Mouse (Mus musculus) midbrain, postnatal 0 days (tissue): ENCODE measurements at regions not wholly inside any gene's neighbourhood (a gene's known extent, or its start where the extent isn't known, plus 50 kb on each side); places are given as distances from the start of the nearest gene placed in this dataset.
A peak's percentile ranks its signal among the peaks of the same experiment; 100 is the strongest.

Experiments
- ATAC-seq: fragments of 200-750 bp; cut with Nextera tagmentation; 2 replicates; pipeline ENCODE4 v1.8.0; 2017; ENCODE audit warnings: moderate number of reproducible peaks, mild to moderate bottlenecking, moderate TSS enrichment, moderate library complexity; ENCODE audit not compliant: low FRiP score
- DNase-seq: peaks from one replicate; pipeline ENCODE4 v3.0.0-alpha.2; 2015; ENCODE audit warnings: low spot score
- H3K27ac ChIP-seq: fragments of 300-500 bp; sonication (generic); 2 replicates; pipeline ENCODE4 v1.5.1; 2014; ENCODE audit warnings: low read depth, mild to moderate bottlenecking, low read length, mixed read lengths
- H3K27me3 ChIP-seq: fragments of 300-500 bp; sonication (generic); 2 replicates; pipeline ENCODE4 v1.6.1; 2014; ENCODE audit warnings: low read length, control low read depth, mixed read lengths; ENCODE audit not compliant: insufficient read depth
- H3K36me3 ChIP-seq: fragments of 300-500 bp; sonication (generic); 2 replicates; pipeline ENCODE4 v1.6.1; 2014; ENCODE audit warnings: low read length, control low read depth, mixed read lengths; ENCODE audit not compliant: insufficient read depth
- H3K4me1 ChIP-seq: fragments of 300-500 bp; sonication (generic); 2 replicates; pipeline ENCODE4 v1.6.1; 2014; ENCODE audit warnings: mild to moderate bottlenecking, control low read depth, antibody characterized with exemption, low read length, mixed read lengths; ENCODE audit not compliant: insufficient read depth
- H3K4me2 ChIP-seq: fragments of 300-500 bp; sonication (generic); 2 replicates; pipeline ENCODE4 v1.6.1; 2014; ENCODE audit warnings: low read depth, mild to moderate bottlenecking, low read length, mixed read lengths; ENCODE audit not compliant: poor library complexity, severe bottlenecking
- H3K4me3 ChIP-seq: fragments of 300-500 bp; sonication (generic); 2 replicates; pipeline ENCODE4 v1.5.1; 2014; ENCODE audit warnings: low read depth, mild to moderate bottlenecking, low read length, moderate library complexity
- H3K9ac ChIP-seq: fragments of 300-500 bp; sonication (generic); replicated peaks from 2 replicates; pipeline ENCODE4 v1.6.1; 2014; ENCODE audit warnings: mild to moderate bottlenecking, low read length, moderate library complexity, mixed read lengths; ENCODE audit not compliant: poor library complexity, severe bottlenecking
- H3K9me3 ChIP-seq: fragments of 300-500 bp; sonication (generic); 2 replicates; pipeline ENCODE4 v1.6.1; 2016; ENCODE audit warnings: low read length, control low read depth
- CTCF ChIP-seq: IDR thresholded peaks from 2 replicates; pipeline ENCODE4 v1.5.1; 2016; ENCODE audit warnings: antibody characterized with exemption, mild to moderate bottlenecking
- WGBS: fragments of 180-500 bp; shearing (Covaris S2); extraction: QIAGEN DNeasy Blood & Tissue Kit; methylation state at CpG from one replicate; pipeline ENCODE4 v1.1.7; 2014; 5-methylcytosine and 5-hydroxymethylcytosine counted together

DNA sequence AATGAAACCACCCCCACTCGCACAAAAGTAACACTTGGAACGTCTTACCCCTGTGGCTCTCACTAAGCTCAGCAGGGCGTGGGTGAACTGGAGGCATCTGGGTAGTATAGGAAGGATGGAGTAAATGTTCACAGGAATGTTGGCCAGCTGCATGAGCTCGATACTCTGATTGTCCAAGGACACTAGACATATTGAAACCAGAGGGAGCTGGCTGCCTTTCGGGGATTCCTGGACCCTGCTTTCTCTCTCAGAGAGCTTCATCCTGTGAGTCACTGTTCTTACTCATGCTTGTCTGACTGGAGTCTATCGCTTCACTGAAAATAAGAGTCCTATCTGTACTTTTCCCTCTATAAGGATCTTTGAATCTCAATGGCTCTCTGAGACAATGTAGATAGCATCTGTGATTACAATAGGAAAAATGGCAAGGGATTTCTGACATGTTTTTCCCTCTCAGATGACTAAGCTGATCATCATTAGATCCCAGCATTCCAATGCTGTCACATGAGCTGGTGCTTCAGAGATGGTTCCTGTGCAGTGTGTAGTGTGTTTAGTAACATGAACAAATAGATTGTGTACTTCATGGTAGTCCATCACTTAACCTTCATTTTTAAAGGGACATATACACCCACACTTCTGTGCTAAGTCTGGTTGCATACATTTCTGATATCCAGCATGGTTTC, 485.2 kb upstream of the Fam92a start:
- no peaks in the 10 kb centered on the region for H3K27me3 ChIP-seq
- H3K27ac ChIP-seq = no peak overlapping the region
- no peaks in the 10 kb centered on the region for H3K36me3 ChIP-seq
- H3K4me3 ChIP-seq = no peak overlapping the region
- no peak overlapping the region for H3K4me2 ChIP-seq
- no peaks in the 10 kb centered on the region for H3K9me3 ChIP-seq
- ATAC-seq (no peak), DNase-seq (no peak)
- no peak overlapping the region for H3K9ac ChIP-seq
- peaks cover 4% of the 10 kb centered on the region; the same call in 1 of the 2 replicates for H3K4me1 ChIP-seq
- no peak for TF ChIP-seq CTCF
- 91% methylated on average over 6 of the region's 6 CpGs for WGBS

DNA sequence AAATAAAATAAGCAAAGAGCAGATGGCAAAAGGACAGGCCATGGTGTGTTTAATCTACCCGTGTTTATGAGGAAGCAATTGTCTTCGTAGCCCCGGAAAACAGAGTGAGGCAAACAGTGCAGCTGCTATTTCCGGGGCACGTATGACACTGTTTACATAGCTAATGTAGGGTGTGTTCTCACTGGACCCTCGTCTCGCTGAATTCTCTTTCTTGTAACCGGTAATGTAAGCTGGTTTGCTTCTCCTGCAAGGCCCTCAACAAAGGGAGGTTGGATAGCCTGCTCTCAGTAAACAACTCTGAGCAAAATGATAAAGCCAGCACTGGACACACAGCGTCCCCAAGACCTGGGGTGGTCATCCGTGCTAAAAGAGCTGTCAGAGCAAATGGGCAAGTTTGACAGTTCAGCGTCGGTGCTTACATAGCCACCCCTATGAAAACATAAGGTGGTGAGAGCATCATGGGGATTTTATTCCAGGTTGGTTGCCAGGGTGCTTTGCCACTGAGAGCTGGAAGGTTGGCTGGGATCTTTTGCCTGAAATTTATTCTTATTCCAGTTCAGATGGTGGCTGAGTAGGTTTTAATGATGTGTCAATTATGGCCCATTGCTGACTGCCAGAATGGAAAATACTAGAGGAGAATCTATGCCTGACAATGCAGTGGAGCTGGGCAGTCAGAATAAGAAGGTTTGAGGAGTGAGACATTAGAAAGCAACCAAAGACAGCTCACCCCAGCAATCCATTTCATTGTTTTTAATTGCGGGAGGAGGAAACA, 483.8 kb upstream of the Fam92a start:
- no peak overlapping the region for H3K9ac ChIP-seq
- no peak for DNase-seq
- no peaks in the 10 kb centered on the region for H3K36me3 ChIP-seq
- no peak overlapping the region for H3K4me3 ChIP-seq
- H3K9me3 ChIP-seq = no peaks in the 10 kb centered on the region
- peak overlapping the region; percentile 21 for H3K4me2 ChIP-seq
- peaks cover 4% of the 10 kb centered on the region; the same call in 1 of the 2 replicates for H3K4me1 ChIP-seq
- WGBS = 27% methylated on average over 13 of the region's 13 CpGs
- no peaks in the 10 kb centered on the region for H3K27me3 ChIP-seq
- H3K27ac ChIP-seq = 0 out of 2 replicates have a peak overlapping the region, but pooled peaks have one; percentile 19
- no peak for TF ChIP-seq CTCF
- peak; percentile 56; the same call in 1 of the 2 replicates for ATAC-seq

DNA sequence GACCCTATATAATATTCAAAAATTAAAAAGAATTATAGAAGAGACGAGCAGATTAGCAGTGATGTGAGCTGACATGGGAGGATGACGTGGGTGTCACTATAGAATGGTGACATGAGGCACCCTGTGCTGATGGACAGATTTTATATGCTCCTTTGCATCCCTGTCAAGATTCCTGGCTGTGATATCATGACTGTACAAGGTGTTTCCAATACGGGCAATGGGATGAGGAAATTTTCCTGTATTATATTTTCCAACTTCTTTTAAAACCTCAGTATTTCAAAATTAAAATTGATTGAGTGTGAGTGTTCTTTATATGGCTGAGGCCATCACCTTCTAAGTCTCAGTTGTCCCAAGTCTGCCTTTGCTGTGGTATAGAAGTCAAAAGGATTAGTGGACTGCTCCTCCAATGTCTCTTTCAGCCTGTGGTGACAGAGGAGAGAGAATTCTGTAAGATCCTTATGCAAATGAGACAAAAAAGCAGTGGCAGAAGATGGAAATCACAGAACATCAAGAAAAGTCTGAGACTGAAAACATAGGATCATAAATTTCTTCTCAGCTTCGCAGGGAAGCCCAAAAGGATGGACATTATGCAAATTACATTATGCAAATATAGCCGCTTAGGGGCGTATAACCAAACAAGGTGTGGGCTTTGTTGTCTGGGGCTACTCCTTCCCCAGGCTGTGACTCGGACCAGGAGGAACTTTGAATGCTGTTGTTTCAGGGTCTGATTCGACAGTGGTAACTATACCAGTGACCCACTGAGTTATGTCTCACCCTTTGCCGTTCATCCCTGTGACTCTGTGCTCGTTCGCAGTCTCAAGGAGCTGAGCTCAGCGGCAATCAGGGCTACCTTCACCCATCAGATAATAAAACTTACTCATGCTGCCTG, 483.0 kb upstream of the Fam92a start:
- WGBS = 35% methylated on average over 12 of the region's 12 CpGs

DNA sequence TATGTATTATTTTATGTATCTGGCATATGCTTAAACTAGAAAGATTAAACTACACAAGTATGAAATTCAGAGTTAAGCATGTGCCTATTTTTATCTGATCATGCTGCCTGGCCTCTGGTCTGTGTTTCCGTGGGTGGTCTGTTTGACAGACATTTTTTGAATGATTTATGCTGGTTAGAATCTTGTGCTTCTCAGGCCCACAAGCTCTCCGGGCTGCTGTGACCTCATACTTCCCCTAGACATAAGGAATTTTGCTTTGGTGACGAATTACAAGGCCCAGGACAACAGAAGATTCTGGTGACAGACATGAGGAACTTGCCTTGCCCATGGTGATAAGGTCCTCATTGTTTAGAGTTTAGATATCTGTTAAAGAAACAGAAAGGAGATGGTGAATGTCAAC, 475.9 kb upstream of the Fam92a start:
- no peak for TF ChIP-seq CTCF
- no peaks in the 10 kb centered on the region for H3K4me1 ChIP-seq
- no peak overlapping the region for H3K4me2 ChIP-seq
- H3K27me3 ChIP-seq = no peaks in the 10 kb centered on the region
- no peak overlapping the region for H3K9ac ChIP-seq
- H3K4me3 ChIP-seq = no peak overlapping the region
- DNase-seq = no peak
- no peaks in the 10 kb centered on the region for H3K9me3 ChIP-seq
- ATAC-seq = no peak
- WGBS = 69% methylated on average over 3 of the region's 3 CpGs
- H3K36me3 ChIP-seq = no peaks in the 10 kb centered on the region
- H3K27ac ChIP-seq = no peak overlapping the region

More for the DNA sequence above, 483.0 kb upstream of the Fam92a start:
- no peak overlapping the region for H3K9ac ChIP-seq
- H3K9me3 ChIP-seq = no peaks in the 10 kb centered on the region
- TF ChIP-seq CTCF = no peak
- DNase-seq (no peak), ATAC-seq (0 out of 2 replicates have a peak, but pooled peaks have one; percentile 10)
- no peaks in the 10 kb centered on the region for H3K27me3 ChIP-seq
- H3K27ac ChIP-seq = 0 out of 2 replicates have a peak overlapping the region, but pooled peaks have one; percentile 19
- no peak overlapping the region for H3K4me3 ChIP-seq
- peak overlapping the region; percentile 21 for H3K4me2 ChIP-seq
- H3K36me3 ChIP-seq = no peaks in the 10 kb centered on the region
- H3K4me1 ChIP-seq = peaks cover 4% of the 10 kb centered on the region; the same call in 1 of the 2 replicates

DNA sequence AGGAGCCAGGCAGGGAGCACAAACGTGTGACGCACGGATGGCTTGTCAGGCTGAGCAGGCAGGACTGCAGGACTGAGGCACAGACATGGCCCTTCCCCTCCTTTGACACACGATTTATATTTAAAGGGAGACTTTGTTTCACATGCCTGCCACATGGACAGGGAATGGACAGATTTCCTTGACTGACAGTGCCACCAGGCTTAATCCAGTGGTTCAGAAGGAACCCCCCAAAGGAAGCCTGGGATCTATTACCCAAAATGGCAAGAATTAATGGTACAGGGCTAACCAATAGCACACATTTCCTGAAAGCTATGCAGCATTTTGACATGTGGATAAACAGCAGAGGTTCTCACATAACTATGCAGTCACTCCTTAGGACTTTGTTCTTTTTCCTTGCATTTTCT, 470.7 kb upstream of the Fam92a start:
- Histone ChIP-seq H3K4me2 (no peak overlapping the region), H3K9ac (no peak overlapping the region), H3K27ac (no peak overlapping the region), H3K9me3 (no peaks in the 10 kb centered on the region), H3K36me3 (no peaks in the 10 kb centered on the region), H3K4me1 (no peaks in the 10 kb centered on the region), H3K4me3 (no peak overlapping the region), H3K27me3 (no peaks in the 10 kb centered on the region)
- ATAC-seq = no peak
- no peak for TF ChIP-seq CTCF
- 22% methylated on average over 4 of the region's 4 CpGs for WGBS
- no peak for DNase-seq
